Mouse (Mus musculus): ENCODE measurements around the gene Nol9. TPM values are rescaled to one million over a fixed set of nuclear protein-coding genes. Genes with fewer than 3 reads are reported as not detected.
"Not testable (repeated sequence)": the region's sequence is repeated elsewhere in the genome, so short reads cannot be mapped to it uniquely, and the experiment has no call there.

Gene Nol9
- polyA plus RNA-seq, 1 experiment from 2014 or later, result 30.8 TPM

- Histone ChIP-seq H3K4me3 (replicated peaks) (no peak overlapping the region), H3K4me1 (peaks cover 30% of the 10 kb centered on the region), H3K27me3 (replicated peaks) (no peaks in the 10 kb centered on the region), H3K36me3 (no peaks in the 10 kb centered on the region), H3K9ac (no peak overlapping the region), H3K4me2 (no peak overlapping the region), H3K27ac (no peak overlapping the region), H3K9me3 (no peaks in the 10 kb centered on the region)
- ATAC-seq (ENCODE audit: insufficient read depth, low FRiP score, low read depth), result no peak
- 82% methylated on average over 4 of the region's 4 CpGs for WGBS
Measured at GRCm38 (mm10) chr4:152029997-152030396, 9.1 kb upstream of the Nol9 start.

- Histone ChIP-seq H3K4me1 (peaks cover 9% of the 10 kb centered on the region), H3K9ac (no peak overlapping the region), H3K27me3 (replicated peaks) (no peaks in the 10 kb centered on the region), H3K4me3 (replicated peaks) (no peak overlapping the region), H3K9me3 (no peaks in the 10 kb centered on the region), H3K36me3 (no peaks in the 10 kb centered on the region), H3K27ac (no peak overlapping the region), H3K4me2 (no peak overlapping the region)
- WGBS, result 89% methylated on average over 13 of the region's 13 CpGs
- no peak for ATAC-seq (ENCODE audit: insufficient read depth, low FRiP score, low read depth)
Measured at GRCm38 (mm10) chr4:152032922-152033321, 6.2 kb upstream of the Nol9 start.

GRCm38 (mm10) chr4:152036464-152036863 is 2.7 kb upstream of the Nol9 start:
- not testable (repeated sequence) for ATAC-seq (ENCODE audit: insufficient read depth, low FRiP score, low read depth); H3K9ac ChIP-seq; H3K4me2 ChIP-seq; H3K36me3 ChIP-seq; H3K4me3 ChIP-seq (replicated peaks); H3K27me3 ChIP-seq (replicated peaks); H3K27ac ChIP-seq; H3K9me3 ChIP-seq
- peaks cover 13% of the 10 kb centered on the region; the same call in 1 of the 2 replicates for H3K4me1 ChIP-seq
- 89% methylated on average over 6 of the region's 6 CpGs for WGBS

- ATAC-seq (ENCODE audit: insufficient read depth, low FRiP score, low read depth), result no peak
- peak within 1 kb of the TSS; percentile 84 for H3K4me2 ChIP-seq
- H3K27ac ChIP-seq, result no peak within 1 kb of the TSS
- H3K9ac ChIP-seq, result peak within 1 kb of the TSS; percentile 86
- no peaks in the 10 kb centered on the region for H3K9me3 ChIP-seq
- WGBS, result 33% methylated on average over 10 of the region's 10 CpGs
- H3K4me3 ChIP-seq (replicated peaks), result peak within 1 kb of the TSS; percentile 98
- peaks cover 13% of the 10 kb centered on the region; the same call in 1 of the 2 replicates for H3K4me1 ChIP-seq
- H3K27me3 ChIP-seq (replicated peaks), result no peaks in the 10 kb centered on the region
- H3K36me3 ChIP-seq, result peaks cover 25% of the 10 kb centered on the region
Measured at GRCm38 (mm10) chr4:152038225-152038984, 716 bp upstream of the Nol9 start, which contains the start of gene Tas1r1. TSS of gene Tas1r1 (minus strand) at chr4:152038568.

- Histone ChIP-seq H3K4me3 (replicated peaks) (peak overlapping the region; percentile 98), H3K36me3 (peaks cover 37% of the 10 kb centered on the region), H3K9me3 (no peaks in the 10 kb centered on the region), H3K27ac (no peak overlapping the region), H3K4me1 (peaks cover 13% of the 10 kb centered on the region; the same call in 1 of the 2 replicates), H3K27me3 (replicated peaks) (no peaks in the 10 kb centered on the region), H3K9ac (peak overlapping the region; percentile 86), H3K4me2 (peak overlapping the region; percentile 84)
- WGBS, result 2% methylated on average over 25 of the region's 25 CpGs
- peak; percentile 8; the same call in 1 of the 2 replicates for ATAC-seq (ENCODE audit: insufficient read depth, low FRiP score, low read depth)
Measured at GRCm38 (mm10) chr4:152039831-152040310, 750 bp downstream of the Nol9 start.

- peaks cover 53% of the 10 kb centered on the region for H3K36me3 ChIP-seq
- 95% methylated on average over 22 of the region's 22 CpGs for WGBS
- no peak overlapping the region for H3K4me2 ChIP-seq
Measured at GRCm38 (mm10) chr4:152041924-152042641, 3.0 kb downstream of the Nol9 start.

GRCm38 (mm10) chr4:152043171-152043570 is 4.0 kb downstream of the Nol9 start:
- H3K9ac ChIP-seq, result no peak overlapping the region
- H3K27ac ChIP-seq, result no peak overlapping the region
- H3K27me3 ChIP-seq (replicated peaks), result no peaks in the 10 kb centered on the region
- no peak overlapping the region for H3K4me3 ChIP-seq (replicated peaks)
- H3K9me3 ChIP-seq, result no peaks in the 10 kb centered on the region
- 86% methylated on average over 3 of the region's 3 CpGs for WGBS
- no peak for ATAC-seq (ENCODE audit: insufficient read depth, low FRiP score, low read depth)
- peaks cover 63% of the 10 kb centered on the region for H3K36me3 ChIP-seq
- H3K4me1 ChIP-seq, result peaks cover 12% of the 10 kb centered on the region; the same call in 1 of the 2 replicates
- no peak overlapping the region for H3K4me2 ChIP-seq

More at GRCm38 (mm10) chr4:152041924-152042641, 3.0 kb downstream of the Nol9 start:
- Histone ChIP-seq H3K9me3 (no peaks in the 10 kb centered on the region), H3K27me3 (replicated peaks) (no peaks in the 10 kb centered on the region), H3K4me3 (replicated peaks) (no peak overlapping the region), H3K9ac (no peak overlapping the region), H3K27ac (no peak overlapping the region), H3K4me1 (peaks cover 13% of the 10 kb centered on the region; the same call in 1 of the 2 replicates)
- ATAC-seq (ENCODE audit: insufficient read depth, low FRiP score, low read depth), result no peak

- H3K4me1 ChIP-seq, result peaks cover 9% of the 10 kb centered on the region; the same call in 1 of the 2 replicates
- H3K9me3 ChIP-seq, result no peaks in the 10 kb centered on the region
- peaks cover 73% of the 10 kb centered on the region for H3K36me3 ChIP-seq
- no peaks in the 10 kb centered on the region for H3K27me3 ChIP-seq (replicated peaks)
- H3K4me3 ChIP-seq (replicated peaks), result no peak overlapping the region
- ATAC-seq (ENCODE audit: insufficient read depth, low FRiP score, low read depth), result no peak
- 82% methylated on average over 6 of the region's 6 CpGs for WGBS
- H3K4me2 ChIP-seq, result no peak overlapping the region
- no peak overlapping the region for H3K9ac ChIP-seq
- H3K27ac ChIP-seq, result no peak overlapping the region
Measured at GRCm38 (mm10) chr4:152044609-152045008, 5.5 kb downstream of the Nol9 start.

GRCm38 (mm10) chr4:152062390-152063110 is 23.4 kb downstream of the Nol9 start:
- ATAC-seq (ENCODE audit: insufficient read depth, low FRiP score, low read depth), result peak; percentile 43; the same call in 1 of the 2 replicates
- Histone ChIP-seq H3K9ac (no peak overlapping the region), H3K9me3 (no peaks in the 10 kb centered on the region), H3K36me3 (peaks cover 13% of the 10 kb centered on the region), H3K4me2 (no peak overlapping the region), H3K4me1 (no peaks in the 10 kb centered on the region), H3K27me3 (replicated peaks) (no peaks in the 10 kb centered on the region), H3K4me3 (replicated peaks) (no peak overlapping the region), H3K27ac (no peak overlapping the region)
- WGBS, result 59% methylated on average over 9 of the region's 9 CpGs

- H3K9me3 ChIP-seq, result no peaks in the 10 kb centered on the region
- no peak overlapping the region for H3K27ac ChIP-seq
- no peaks in the 10 kb centered on the region for H3K27me3 ChIP-seq (replicated peaks)
- ATAC-seq (ENCODE audit: insufficient read depth, low FRiP score, low read depth), result no peak
- no peaks in the 10 kb centered on the region for H3K36me3 ChIP-seq
- no peak overlapping the region for H3K4me2 ChIP-seq
- no peak overlapping the region for H3K9ac ChIP-seq
- no peak overlapping the region for H3K4me3 ChIP-seq (replicated peaks)
- H3K4me1 ChIP-seq, result peaks cover 1% of the 10 kb centered on the region; the same call in 1 of the 2 replicates
Measured at GRCm38 (mm10) chr4:152067280-152067679, 28.2 kb downstream of the Nol9 start.

- WGBS, result 70% methylated on average over 6 of the region's 6 CpGs
- Histone ChIP-seq H3K4me2 (no peak overlapping the region), H3K27ac (no peak overlapping the region), H3K4me1 (peaks cover 6% of the 10 kb centered on the region), H3K36me3 (no peaks in the 10 kb centered on the region), H3K9me3 (no peaks in the 10 kb centered on the region), H3K27me3 (replicated peaks) (no peaks in the 10 kb centered on the region), H3K4me3 (replicated peaks) (no peak overlapping the region), H3K9ac (no peak overlapping the region)
- no peak for ATAC-seq (ENCODE audit: insufficient read depth, low FRiP score, low read depth)
Measured at GRCm38 (mm10) chr4:152068166-152068724, 29.1 kb downstream of the Nol9 start.
